Mouse (Mus musculus) heart, postnatal 0 days (tissue): ENCODE data around the gene Rasgef1b.

Experiments used
- CTCF ChIP-seq: IDR thresholded peaks from 2 replicates; pipeline ENCODE4 v1.5.1; 2016; ENCODE audit warnings: antibody characterized with exemption, control low read depth, low read depth
- EP300 ChIP-seq: IDR thresholded peaks from 2 replicates; pipeline ENCODE4 v1.6.1; 2016; ENCODE audit warnings: antibody characterized with exemption, low read depth

DNA sequence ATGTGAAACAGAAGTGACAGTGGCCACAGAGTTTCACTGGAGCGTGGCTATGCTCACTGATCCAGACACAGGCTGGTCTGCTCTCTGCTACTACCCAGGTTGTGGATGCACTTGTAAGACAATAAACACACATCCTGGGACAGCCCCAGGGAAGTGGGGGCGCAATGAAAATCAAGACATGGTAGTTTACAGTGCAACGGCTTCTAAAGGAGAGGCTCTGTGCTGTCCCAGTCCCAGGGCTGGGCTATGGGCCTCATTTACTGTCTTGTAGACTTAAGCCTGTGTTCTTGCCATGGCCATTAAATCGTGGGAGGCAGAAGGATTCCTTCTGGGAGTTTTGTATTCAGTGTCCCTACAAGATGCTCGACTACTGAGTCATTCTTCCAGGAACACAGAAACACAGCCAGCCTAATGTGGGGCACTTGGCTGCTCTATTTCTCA is 504.3 kb downstream of the Rasgef1b start:
- TF ChIP-seq CTCF (no peak), EP300 (no peak)
